Mouse (Mus musculus) stomach, postnatal 0 days (tissue): ENCODE measurements around the gene Tmem26.

Source experiments
- CTCF ChIP-seq: IDR thresholded peaks from 2 replicates; pipeline ENCODE4 v1.5.1; 2016; ENCODE audit warnings: antibody characterized with exemption, low read depth, mild to moderate bottlenecking, moderate library complexity
- EP300 ChIP-seq: optimal IDR thresholded peaks from 2 replicates; pipeline ENCODE3; 2016; ENCODE audit warnings: antibody characterized with exemption

- TF ChIP-seq CTCF (no peak), EP300 (no peak)
These were observed 17.9 kb upstream of the Tmem26 start for GRCm38 (mm10) chr10:68705471-68706036.
